Mouse (Mus musculus): ENCODE measurements at regions not wholly inside any gene's neighbourhood (a gene's known extent, or its start where the extent isn't known, plus 50 kb on each side); places are given as distances from the start of the nearest gene placed in this dataset.

GRCm38 (mm10) chr11:79764026-79764425, 173.0 kb downstream of the Rab11fip4 start:
- DNase-seq (ENCODE audit: low spot score in 2 of 2): no peak

- no peak for DNase-seq (ENCODE audit: low spot score in 2 of 2)
These were observed 171.6 kb downstream of the Rab11fip4 start for GRCm38 (mm10) chr11:79762654-79763053.

- DNase-seq (ENCODE audit: low spot score in 2 of 2): no peak
These were observed 171.0 kb downstream of the Rab11fip4 start for GRCm38 (mm10) chr11:79762027-79762426.

GRCm38 (mm10) chr11:79760533-79760932, 169.5 kb downstream of the Rab11fip4 start:
- no peak for DNase-seq (ENCODE audit: low spot score in 2 of 2)

GRCm38 (mm10) chr11:79758281-79758680, 167.3 kb downstream of the Rab11fip4 start:
- no peak for DNase-seq (ENCODE audit: low spot score in 2 of 2)

- DNase-seq (ENCODE audit: low spot score in 2 of 2): no peak
These were observed 166.6 kb downstream of the Rab11fip4 start for GRCm38 (mm10) chr11:79757513-79758071.

GRCm38 (mm10) chr11:79756305-79756846, 165.4 kb downstream of the Rab11fip4 start:
- DNase-seq (ENCODE audit: low spot score in 2 of 2): no peak

GRCm38 (mm10) chr11:79753491-79753890, 162.5 kb downstream of the Rab11fip4 start:
- DNase-seq (ENCODE audit: low spot score in 2 of 2): no peak

- no peak for DNase-seq (ENCODE audit: low spot score in 2 of 2)
These were observed 161.9 kb downstream of the Rab11fip4 start for GRCm38 (mm10) chr11:79752717-79753480.

- no peak for DNase-seq (ENCODE audit: low spot score in 2 of 2)
These were observed 161.0 kb downstream of the Rab11fip4 start for GRCm38 (mm10) chr11:79751751-79752716.

GRCm38 (mm10) chr11:79750943-79751342, 159.9 kb downstream of the Rab11fip4 start:
- DNase-seq (ENCODE audit: low spot score in 2 of 2): no peak

- no peak for DNase-seq (ENCODE audit: low spot score in 2 of 2)
These were observed 158.9 kb downstream of the Rab11fip4 start for GRCm38 (mm10) chr11:79749755-79750434.

GRCm38 (mm10) chr11:79749141-79749540, 158.1 kb downstream of the Rab11fip4 start:
- DNase-seq (ENCODE audit: low spot score in 2 of 2): no peak

GRCm38 (mm10) chr11:79748606-79749125, 157.7 kb downstream of the Rab11fip4 start:
- DNase-seq (ENCODE audit: low spot score in 2 of 2): no peak

GRCm38 (mm10) chr11:79747801-79748200, 156.8 kb downstream of the Rab11fip4 start:
- DNase-seq (ENCODE audit: low spot score in 2 of 2): no peak
